Mouse (Mus musculus) left cerebral cortex, adult 6 months (tissue): ENCODE measurements around the gene Srd5a2. TPM values are rescaled to one million over a fixed set of nuclear protein-coding genes. Genes with fewer than 3 reads are reported as not detected.

Experiments used
- long read RNA-seq, 2 experiments: library from polyadenylated mRNA; unstranded; transcript quantifications; one replicate each; pipeline ENCODE4 v2.0.0; 2019 to 2020
- polyA plus RNA-seq: library from polyadenylated mRNA; unstranded; fragments of <200 nt; fragmentation: Nextera tagmentation; gene quantifications from 2 replicates; pipeline ENCODE4 v1.2.3, GENCODE M21; 2021

The Srd5a2 gene
- not detected in 2 replicates for polyA plus RNA-seq
- long read RNA-seq, experiment 1, result 0 reads
- long read RNA-seq, experiment 2, result 0 reads

DNA sequence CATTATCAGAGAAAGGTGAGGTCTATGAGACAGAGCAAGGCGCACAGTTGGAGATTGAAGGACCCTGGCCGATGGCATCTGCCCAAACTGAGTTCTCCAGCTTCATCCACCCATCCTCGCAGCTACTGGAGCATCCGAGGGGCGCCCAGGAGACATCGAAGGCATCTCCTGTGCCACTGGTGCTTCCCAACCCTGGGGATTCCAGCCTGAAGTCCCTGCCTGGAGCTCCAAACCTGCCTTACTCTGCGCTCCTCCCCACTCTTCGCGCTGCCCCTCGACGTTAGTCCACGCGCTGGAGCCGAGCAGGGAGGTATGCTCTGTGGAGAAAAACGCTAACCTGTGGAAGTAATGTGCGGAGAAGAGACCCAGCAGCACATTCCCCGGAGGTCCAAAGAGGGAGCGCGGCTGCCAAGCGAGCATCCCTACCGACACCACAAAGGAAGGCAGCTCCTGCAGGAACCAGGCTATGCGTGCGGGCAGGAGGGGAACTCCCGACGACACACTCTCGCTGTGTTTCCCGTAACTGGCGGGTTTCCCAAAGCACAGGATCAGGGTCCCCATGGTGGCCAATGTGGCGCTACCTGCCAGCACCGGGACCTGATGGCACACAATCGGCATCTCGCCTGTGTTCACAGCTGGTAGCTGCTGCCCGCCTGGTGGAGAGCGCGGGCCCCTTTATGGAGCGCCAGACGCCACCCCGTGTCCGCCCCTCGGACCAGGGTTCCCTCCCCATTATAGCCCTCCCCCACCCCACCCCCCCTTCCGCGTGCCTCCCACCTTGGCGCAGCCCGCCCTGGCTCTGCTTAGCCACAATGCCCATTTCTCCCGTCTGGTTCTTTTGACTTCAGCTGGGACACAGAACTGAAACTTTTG, at the start of gene Srd5a2:
Srd5a2 (minus strand) TSS at position 707 of the 873 bp plus-strand sequence.

Other genes with a start within 250 kb of the Srd5a2 start
- 40.0 and 41.3 TPM in 2 replicates for gene Ehd3, start 243.8 kb downstream of the Srd5a2 start, polyA plus RNA-seq
- gene Xdh, start 97.7 kb downstream of the Srd5a2 start, polyA plus RNA-seq, result 1.5 and 2.8 TPM in 2 replicates
- gene Memo1, start 247.6 kb upstream of the Srd5a2 start, polyA plus RNA-seq, result 25.6 and 28.6 TPM in 2 replicates